ENCODE assay signal across 9 mouse cellular contexts in the genomic region with DNA sequence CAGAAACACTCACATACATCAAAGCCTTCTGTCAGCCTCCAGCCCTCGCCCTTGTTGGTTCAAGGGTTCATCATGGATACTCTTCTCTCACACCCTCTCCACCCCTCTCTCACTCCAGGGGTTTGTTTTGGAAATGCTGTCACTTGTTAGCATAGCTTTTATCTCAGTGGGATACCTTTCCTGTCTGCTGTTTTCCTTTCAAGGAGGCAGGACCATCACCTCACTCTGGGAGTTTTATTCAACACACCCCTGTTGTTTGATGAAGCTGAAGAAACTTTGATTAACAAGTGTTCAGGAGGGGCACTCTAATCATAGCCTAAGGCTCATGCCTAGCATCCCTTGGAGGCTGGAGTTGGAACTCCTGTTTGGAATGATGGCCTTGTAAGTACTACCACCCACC.
"Had no signal": no experiment of that assay in that cellular context is flagged by ENCODE, and none has a peak within 500 bp of the region (broad histone marks: within the 10 kb centered on the region; RNA-seq: fewer than 3 reads in every experiment).

No protein-coding gene starts in this region.

- DNase-seq: kidney, adult 9 months; kidney, postnatal 14 days; layer of hippocampus, postnatal 36 days; liver; lung, adult 18-20 months; lung, postnatal 14 days; lung, postnatal 4 days; thymus, adult 18-20 months; thymus, postnatal 36 days had no signal
